ENCODE assay signal across 8 mouse cellular contexts in the genomic region with DNA sequence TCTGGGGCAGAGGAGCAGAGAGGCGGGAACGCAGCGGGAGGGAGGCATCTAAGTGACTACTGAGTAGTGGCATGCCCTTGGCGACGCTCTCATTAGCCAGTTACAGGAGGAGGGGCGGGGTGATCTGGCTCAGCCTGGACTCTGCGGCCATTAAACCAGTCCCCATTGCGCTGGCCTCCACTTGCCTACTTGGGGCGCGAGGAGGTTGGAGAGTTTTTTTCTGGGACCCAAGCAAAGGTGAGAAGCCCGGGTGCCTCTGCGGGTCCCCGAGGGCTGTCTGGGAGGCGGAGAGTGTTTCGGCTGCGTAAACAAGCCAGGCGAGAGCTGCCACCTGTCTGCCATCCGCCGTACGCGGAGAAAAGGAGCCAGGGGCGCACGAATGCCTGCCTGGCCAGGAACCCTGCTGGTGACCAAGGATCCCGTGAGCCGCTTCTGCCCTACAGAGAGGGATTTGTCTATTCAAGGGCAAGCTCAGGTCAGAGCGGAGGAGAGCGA. TPM values are rescaled to one million over a fixed set of nuclear protein-coding genes. Genes with fewer than 3 reads are reported as not detected.
DNase-seq lines count a peak whose midpoint lies in the region; ATAC-seq and TF ChIP-seq lines count a peak whose summit lies in the region.

A gene (plus strand): TSS at position 132 of the 495 bp plus-strand sequence.

- H3K27me3 ChIP-seq in heart, embryonic 11.5 days (ENCODE audit: control insufficient read depth, insufficient read depth, low read length): no peaks in the 10 kb centered on the region
- no peaks in the 10 kb centered on the region for H3K27me3 ChIP-seq in kidney, embryonic 15.5 days
- no peaks in the 10 kb centered on the region for H3K27me3 ChIP-seq in liver, embryonic 13.5 days
- H3K27me3 ChIP-seq in stomach, postnatal 0 days (ENCODE audit: control insufficient read depth, insufficient read depth, low read length): no peaks in the 10 kb centered on the region

- H3K4me3 ChIP-seq in embryonic fibroblast, embryonic 13.5 days (ENCODE audit: insufficient read depth, low read length): peak within 1 kb of the TSS; percentile 64
- peak within 1 kb of the TSS; percentile 60 for H3K4me3 ChIP-seq in heart, embryonic 11.5 days (ENCODE audit: low read depth, low read length)
- H3K4me3 ChIP-seq in kidney, embryonic 15.5 days (replicated peaks): peak within 1 kb of the TSS; percentile 54
- H3K4me3 ChIP-seq in liver, embryonic 13.5 days (replicated peaks): peak within 1 kb of the TSS; percentile 79
- peak within 1 kb of the TSS; percentile 51 for H3K4me3 ChIP-seq in stomach, postnatal 0 days (ENCODE audit: low read depth, low read length)

- H3K4me1 ChIP-seq in embryonic fibroblast, embryonic 13.5 days (ENCODE audit: control insufficient read depth, insufficient read depth, low read length): no peaks in the 10 kb centered on the region
- peaks cover 5% of the 10 kb centered on the region for H3K4me1 ChIP-seq in heart, embryonic 11.5 days (ENCODE audit: control insufficient read depth, insufficient read depth, low read length)
- peaks cover 12% of the 10 kb centered on the region for H3K4me1 ChIP-seq in kidney, embryonic 15.5 days
- peaks cover 58% of the 10 kb centered on the region for H3K4me1 ChIP-seq in liver, embryonic 13.5 days (replicated peaks)
- H3K4me1 ChIP-seq in stomach, postnatal 0 days (replicated peaks; ENCODE audit: control insufficient read depth, insufficient read depth): no peaks in the 10 kb centered on the region

- TF ChIP-seq CTCF in embryonic fibroblast, embryonic 13.5 days (IDR thresholded peaks at IDR 0.05; ENCODE audit: borderline replicate concordance, insufficient read depth, low read length): no peak
- peak; percentile 49 for TF ChIP-seq CTCF in stomach, postnatal 0 days (IDR thresholded peaks at IDR 0.05; ENCODE audit: low read depth)

- peak; percentile 84 for TF ChIP-seq POLR2A in embryonic fibroblast, embryonic 13.5 days (IDR thresholded peaks at IDR 0.05; ENCODE audit: low read depth, low read length)

- peak; percentile 84 for DNase-seq in 3T3-L1 (ENCODE audit: low read depth, low spot score)
- peak; percentile 90 for DNase-seq in adrenal gland, adult 2 months
- DNase-seq in liver, embryonic 13.5 days: peak; percentile 73
- DNase-seq in natural killer cell, adult 2 months (ENCODE audit: low spot score in 2 of 2): peak; percentile 55 to 60
- DNase-seq in stomach, postnatal 0 days (ENCODE audit: low spot score): peak; percentile 83

- no peak for TF ChIP-seq EP300 in stomach, postnatal 0 days (optimal IDR thresholded peaks at IDR 0.05)

- peak within 1 kb of the TSS; percentile 77 for H3K9ac ChIP-seq in heart, embryonic 11.5 days (ENCODE audit: low read depth, low read length)
- H3K9ac ChIP-seq in kidney, embryonic 15.5 days: peak within 1 kb of the TSS; percentile 47
- H3K9ac ChIP-seq in liver, embryonic 13.5 days: peak within 1 kb of the TSS; percentile 90
- H3K9ac ChIP-seq in stomach, postnatal 0 days (ENCODE audit: low read length): peak within 1 kb of the TSS; percentile 63

- no peaks in the 10 kb centered on the region; the same call in 1 of the 2 replicates for H3K36me3 ChIP-seq in heart, embryonic 11.5 days (ENCODE audit: control insufficient read depth, insufficient read depth, low read length)
- no peaks in the 10 kb centered on the region for H3K36me3 ChIP-seq in kidney, embryonic 15.5 days
- H3K36me3 ChIP-seq in liver, embryonic 13.5 days: peaks cover 5% of the 10 kb centered on the region; the same call in 1 of the 2 replicates
- no peaks in the 10 kb centered on the region for H3K36me3 ChIP-seq in stomach, postnatal 0 days (ENCODE audit: control insufficient read depth, insufficient read depth, low read length)

- H3K4me2 ChIP-seq in heart, embryonic 11.5 days: peak within 1 kb of the TSS; percentile 77
- peak within 1 kb of the TSS; percentile 79 for H3K4me2 ChIP-seq in kidney, embryonic 15.5 days
- peak within 1 kb of the TSS; percentile 82 for H3K4me2 ChIP-seq in liver, embryonic 13.5 days
- H3K4me2 ChIP-seq in stomach, postnatal 0 days (replicated peaks; ENCODE audit: low read depth): peak within 1 kb of the TSS; percentile 74

- ATAC-seq in heart, embryonic 11.5 days (replicated peaks; ENCODE audit: insufficient number of reproducible peaks, low FRiP score, low TSS enrichment): peak; percentile 87
- ATAC-seq in kidney, embryonic 15.5 days (replicated peaks; ENCODE audit: low FRiP score): peak; percentile 96
- ATAC-seq in liver, embryonic 13.5 days (ENCODE audit: low read depth): peak; percentile 95
- peak; percentile 93 for ATAC-seq in stomach, postnatal 0 days (ENCODE audit: low FRiP score, low TSS enrichment)

- under 1% methylated on average over 27 of the region's 27 CpGs for WGBS in heart, embryonic 11.5 days (ENCODE audit: insufficient replicate concordance)
- under 1% methylated on average over 27 of the region's 27 CpGs for WGBS in kidney, embryonic 15.5 days
- WGBS in liver, embryonic 13.5 days (ENCODE audit: insufficient replicate concordance): under 1% methylated on average over 27 of the region's 27 CpGs
- WGBS in stomach, postnatal 0 days: 3% methylated on average over 27 of the region's 27 CpGs

- no peak within 1 kb of the TSS for H3K27ac ChIP-seq in embryonic fibroblast, embryonic 13.5 days (ENCODE audit: insufficient read depth, low read length)
- 0 out of 2 replicates have a peak within 1 kb of the TSS, but pooled peaks have one; percentile 50 for H3K27ac ChIP-seq in heart, embryonic 11.5 days (ENCODE audit: low read depth, low read length)
- H3K27ac ChIP-seq in kidney, embryonic 15.5 days: no peak within 1 kb of the TSS
- H3K27ac ChIP-seq in liver, embryonic 13.5 days: peak within 1 kb of the TSS; percentile 80
- peak within 1 kb of the TSS; percentile 36; the same call in 1 of the 2 replicates for H3K27ac ChIP-seq in stomach, postnatal 0 days (replicated peaks)

- no peaks in the 10 kb centered on the region for H3K9me3 ChIP-seq in heart, embryonic 11.5 days (replicated peaks; ENCODE audit: control insufficient read depth, low read length)
- H3K9me3 ChIP-seq in kidney, embryonic 15.5 days (replicated peaks): no peaks in the 10 kb centered on the region
- no peaks in the 10 kb centered on the region for H3K9me3 ChIP-seq in liver, embryonic 13.5 days (replicated peaks)
- H3K9me3 ChIP-seq in stomach, postnatal 0 days (ENCODE audit: control insufficient read depth, low read length): no peaks in the 10 kb centered on the region

RNA-seq across cellular contexts. Expression of the gene that starts here (rescaled TPM):
- total RNA-seq in adrenal gland, adult 2 months (2021): 100 to 1,000 TPM in 1 of 2 experiments, 10 to 100 TPM in 1; 53.9 to 113 TPM
- 10.9 and 13.6 TPM in 2 replicates for polyA plus RNA-seq in adrenal gland, adult 2 months (2012; rRNA removed)
- polyA plus RNA-seq in embryonic fibroblast, embryonic 13.5 days (2011; ENCODE audit: insufficient read length, low read depth, missing spikeins): 17.5 and 20.7 TPM in 2 replicates
- polyA plus RNA-seq in heart, embryonic 11.5 days (2014; fragmentation: Nextera tagmentation; extraction: Ambion mirVana): 42.5 and 46.7 TPM in 2 replicates
- 8.8 and 9.2 TPM in 2 replicates for polyA plus RNA-seq in kidney, embryonic 15.5 days (2015; fragmentation: Nextera tagmentation; extraction: Ambion mirVana)
- 24.6 and 27.1 TPM in 2 replicates for polyA plus RNA-seq in liver, embryonic 13.5 days (2015; fragmentation: Nextera tagmentation; extraction: Ambion mirVana)
- 23.9 and 25.0 TPM in 2 replicates for polyA plus RNA-seq in stomach, postnatal 0 days (2015; fragmentation: Nextera tagmentation; extraction: Ambion mirVana)

Comparison
In these comparisons a context has a peak if more than half of its experiments do, and no peak if none do; other contexts are left out.
1. H3K27ac ChIP-seq: peak in heart, embryonic 11.5 days (single experiment), liver, embryonic 13.5 days (single experiment) and stomach, postnatal 0 days (single experiment); none in embryonic fibroblast, embryonic 13.5 days (single experiment) and kidney, embryonic 15.5 days (single experiment).
2. Peak in every context shown above with its lines, with median percentiles within 50 percentile points of each other: DNase-seq, H3K4me3 ChIP-seq, ATAC-seq, H3K4me2 ChIP-seq and H3K9ac ChIP-seq.